Mouse (Mus musculus): ENCODE measurements at regions not wholly inside any gene's neighbourhood (a gene's known extent, or its start where the extent isn't known, plus 50 kb on each side); places are given as distances from the start of the nearest gene placed in this dataset.

GRCm38 (mm10) chr17:52282264-52282663 is 320.2 kb upstream of the Kcnh8 start:
- 61% methylated on average over 3 of the region's 3 CpGs for WGBS
- H3K4me2 ChIP-seq: no peak overlapping the region

GRCm38 (mm10) chr17:52278523-52278922 is 324.0 kb upstream of the Kcnh8 start:
- Histone ChIP-seq H3K27me3 (replicated peaks) (no peaks in the 10 kb centered on the region), H3K27ac (no peak overlapping the region), H3K4me1 (no peaks in the 10 kb centered on the region), H3K9ac (no peak overlapping the region), H3K9me3 (no peaks in the 10 kb centered on the region), H3K4me3 (no peak overlapping the region), H3K36me3 (replicated peaks) (no peaks in the 10 kb centered on the region), H3K4me2 (no peak overlapping the region)
- ATAC-seq (replicated peaks): no peak
- WGBS: 93% methylated on average over 4 of the region's 4 CpGs

More at GRCm38 (mm10) chr17:52282264-52282663, 320.2 kb upstream of the Kcnh8 start:
- Histone ChIP-seq H3K27me3 (replicated peaks) (no peaks in the 10 kb centered on the region), H3K36me3 (replicated peaks) (no peaks in the 10 kb centered on the region), H3K4me1 (no peaks in the 10 kb centered on the region), H3K9me3 (no peaks in the 10 kb centered on the region), H3K9ac (no peak overlapping the region), H3K4me3 (no peak overlapping the region), H3K27ac (no peak overlapping the region)
- ATAC-seq (replicated peaks): no peak

- Histone ChIP-seq H3K4me3 (no peak overlapping the region), H3K4me2 (no peak overlapping the region), H3K36me3 (replicated peaks) (no peaks in the 10 kb centered on the region), H3K9ac (no peak overlapping the region), H3K9me3 (no peaks in the 10 kb centered on the region), H3K27me3 (replicated peaks) (no peaks in the 10 kb centered on the region), H3K27ac (no peak overlapping the region), H3K4me1 (no peaks in the 10 kb centered on the region)
- no peak for ATAC-seq (replicated peaks)
- WGBS: 83% methylated on average over 2 of the region's 2 CpGs
Measured at GRCm38 (mm10) chr17:52268792-52269191, 333.7 kb upstream of the Kcnh8 start.

- Histone ChIP-seq H3K9ac (no peak overlapping the region), H3K36me3 (replicated peaks) (no peaks in the 10 kb centered on the region), H3K4me2 (no peak overlapping the region), H3K9me3 (no peaks in the 10 kb centered on the region), H3K4me1 (no peaks in the 10 kb centered on the region), H3K27ac (no peak overlapping the region), H3K27me3 (replicated peaks) (no peaks in the 10 kb centered on the region), H3K4me3 (no peak overlapping the region)
- ATAC-seq (replicated peaks): no peak
Measured at GRCm38 (mm10) chr17:52251284-52251683, 351.2 kb upstream of the Kcnh8 start.

- Histone ChIP-seq H3K36me3 (replicated peaks) (no peaks in the 10 kb centered on the region), H3K27ac (no peak overlapping the region), H3K9ac (no peak overlapping the region), H3K9me3 (no peaks in the 10 kb centered on the region), H3K4me2 (no peak overlapping the region), H3K27me3 (replicated peaks) (no peaks in the 10 kb centered on the region), H3K4me1 (no peaks in the 10 kb centered on the region), H3K4me3 (no peak overlapping the region)
- ATAC-seq (replicated peaks): no peak
- WGBS: 80% methylated on average over 3 of the region's 3 CpGs
Measured at GRCm38 (mm10) chr17:52225584-52225983, 376.9 kb upstream of the Kcnh8 start.

DNA sequence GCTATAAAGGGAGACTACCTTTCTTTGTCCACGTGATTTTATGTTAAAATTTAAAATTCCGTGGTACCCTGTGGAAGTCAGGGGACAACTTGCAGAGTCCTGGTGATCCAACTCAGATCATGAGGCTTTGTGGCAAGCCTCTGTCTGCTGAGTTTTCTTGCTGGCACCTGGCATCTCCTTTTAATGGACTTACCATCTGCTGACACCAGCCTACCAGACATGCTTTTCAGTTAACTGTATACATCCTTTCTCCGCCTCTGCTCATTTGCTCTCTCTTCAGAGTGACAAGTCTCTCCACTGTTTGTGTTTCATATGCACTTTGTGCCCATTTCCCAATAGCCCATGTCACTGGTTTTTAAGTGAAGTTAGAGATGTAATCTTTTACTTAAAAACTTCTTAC is 382.1 kb upstream of the Kcnh8 start:
- Histone ChIP-seq H3K36me3 (replicated peaks) (no peaks in the 10 kb centered on the region), H3K9ac (no peak overlapping the region), H3K4me1 (no peaks in the 10 kb centered on the region), H3K4me2 (no peak overlapping the region), H3K27ac (no peak overlapping the region), H3K4me3 (no peak overlapping the region), H3K27me3 (replicated peaks) (no peaks in the 10 kb centered on the region), H3K9me3 (no peaks in the 10 kb centered on the region)
- WGBS: 85% methylated on average over 3 of the region's 3 CpGs
- ATAC-seq (replicated peaks): no peak

GRCm38 (mm10) chr17:52217411-52217810 is 384.3 kb upstream of the Satb1 start:
- no peak for ATAC-seq (replicated peaks)
- H3K4me3 ChIP-seq: no peak overlapping the region
- H3K9ac ChIP-seq: no peak overlapping the region
- no peak overlapping the region for H3K27ac ChIP-seq
- H3K9me3 ChIP-seq: no peaks in the 10 kb centered on the region
- H3K4me2 ChIP-seq: no peak overlapping the region
- H3K36me3 ChIP-seq (replicated peaks): no peaks in the 10 kb centered on the region
- H3K4me1 ChIP-seq: no peaks in the 10 kb centered on the region
- no peaks in the 10 kb centered on the region for H3K27me3 ChIP-seq (replicated peaks)

GRCm38 (mm10) chr17:52212944-52213343 is 379.9 kb upstream of the Satb1 start:
- Histone ChIP-seq H3K9me3 (no peaks in the 10 kb centered on the region), H3K27me3 (replicated peaks) (no peaks in the 10 kb centered on the region), H3K27ac (no peak overlapping the region), H3K4me1 (no peaks in the 10 kb centered on the region), H3K4me2 (no peak overlapping the region), H3K9ac (no peak overlapping the region), H3K36me3 (replicated peaks) (no peaks in the 10 kb centered on the region), H3K4me3 (no peak overlapping the region)
- ATAC-seq (replicated peaks): no peak
- WGBS: 93% methylated on average over 2 of the region's 2 CpGs

DNA sequence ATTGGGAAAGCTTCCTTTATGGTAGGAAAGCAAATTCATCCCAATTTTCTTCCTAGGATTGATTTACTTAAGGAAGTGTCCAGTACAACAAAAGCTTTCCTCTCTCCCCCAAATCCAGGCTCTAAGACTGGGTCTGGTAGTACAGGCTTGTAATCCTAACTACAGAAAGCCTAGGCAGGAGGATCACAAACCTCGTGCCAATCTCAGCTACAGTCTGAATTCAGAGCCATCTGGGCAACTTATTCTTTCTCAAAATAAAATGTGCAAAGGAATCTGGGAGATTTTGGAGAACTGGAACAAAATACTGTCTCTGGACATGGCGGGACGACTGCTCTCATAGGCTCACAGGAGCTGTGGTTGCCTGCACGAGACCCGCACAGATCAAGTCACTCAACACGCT is 377.4 kb upstream of the Satb1 start:
- H3K4me3 ChIP-seq: no peak overlapping the region
- no peak for ATAC-seq (replicated peaks)
- H3K27ac ChIP-seq: no peak overlapping the region
- H3K27me3 ChIP-seq (replicated peaks): no peaks in the 10 kb centered on the region
- no peaks in the 10 kb centered on the region for H3K4me1 ChIP-seq
- H3K4me2 ChIP-seq: no peak overlapping the region
- H3K9ac ChIP-seq: no peak overlapping the region
- H3K36me3 ChIP-seq (replicated peaks): no peaks in the 10 kb centered on the region
- H3K9me3 ChIP-seq: no peaks in the 10 kb centered on the region
- 95% methylated on average over 6 of the region's 6 CpGs for WGBS

- Histone ChIP-seq H3K36me3 (replicated peaks) (no peaks in the 10 kb centered on the region), H3K27ac (no peak overlapping the region), H3K9ac (no peak overlapping the region), H3K27me3 (replicated peaks) (no peaks in the 10 kb centered on the region), H3K4me2 (no peak overlapping the region), H3K4me3 (no peak overlapping the region), H3K9me3 (no peaks in the 10 kb centered on the region), H3K4me1 (no peaks in the 10 kb centered on the region)
- WGBS: 94% methylated on average over 4 of the region's 4 CpGs
- no peak for ATAC-seq (replicated peaks)
Measured at GRCm38 (mm10) chr17:52197731-52198130, 364.6 kb upstream of the Satb1 start.

DNA sequence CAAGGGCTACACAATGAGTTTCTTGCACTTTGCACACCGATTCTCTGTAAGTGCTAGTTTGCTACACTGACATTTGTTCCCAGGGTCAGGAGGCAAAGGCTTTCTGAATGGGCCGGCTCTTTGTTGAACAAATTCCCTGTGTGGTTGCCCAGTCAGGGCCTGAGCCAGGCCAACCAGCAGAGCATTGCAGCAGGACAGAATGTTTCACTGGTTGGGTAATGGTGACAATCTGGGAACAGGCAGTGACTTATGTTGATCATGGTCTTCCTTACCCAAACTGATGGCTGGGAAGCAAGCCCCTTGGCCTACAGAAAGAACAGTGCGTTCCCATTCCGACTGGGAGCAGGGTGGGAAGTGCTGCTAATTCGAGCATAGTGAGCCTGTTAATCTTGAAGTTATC is 363.7 kb upstream of the Satb1 start:
- H3K9ac ChIP-seq: no peak overlapping the region
- WGBS: 89% methylated on average over 5 of the region's 5 CpGs
- no peaks in the 10 kb centered on the region for H3K4me1 ChIP-seq
- H3K27me3 ChIP-seq (replicated peaks): no peaks in the 10 kb centered on the region
- no peak overlapping the region for H3K27ac ChIP-seq
- no peaks in the 10 kb centered on the region for H3K36me3 ChIP-seq (replicated peaks)
- no peak overlapping the region for H3K4me3 ChIP-seq
- H3K4me2 ChIP-seq: no peak overlapping the region
- no peaks in the 10 kb centered on the region for H3K9me3 ChIP-seq
- no peak for ATAC-seq (replicated peaks)

DNA sequence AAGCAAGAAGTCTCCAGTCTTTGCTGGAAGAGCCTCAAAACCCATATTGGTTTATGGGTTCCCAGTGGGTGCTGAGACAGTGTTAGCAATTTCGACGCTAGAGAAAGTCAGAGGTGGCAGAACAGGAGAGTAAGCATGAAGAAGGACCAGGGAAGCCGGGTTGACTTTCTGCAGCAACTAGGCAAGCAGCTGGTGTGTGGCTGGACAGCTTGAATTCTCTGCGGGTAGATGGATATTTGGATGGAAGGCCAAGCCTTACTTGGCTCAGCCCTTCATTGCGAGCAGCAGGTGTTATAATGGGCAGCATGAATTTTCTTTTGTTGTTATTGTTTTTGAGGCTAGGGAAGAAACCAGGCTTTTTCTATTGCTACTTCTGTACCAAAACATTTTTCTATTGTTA is 362.7 kb upstream of the Satb1 start:
- H3K36me3 ChIP-seq (replicated peaks): no peaks in the 10 kb centered on the region
- H3K9ac ChIP-seq: no peak overlapping the region
- no peaks in the 10 kb centered on the region for H3K4me1 ChIP-seq
- no peaks in the 10 kb centered on the region for H3K27me3 ChIP-seq (replicated peaks)
- 85% methylated on average over 5 of the region's 5 CpGs for WGBS
- H3K9me3 ChIP-seq: no peaks in the 10 kb centered on the region
- ATAC-seq (replicated peaks): no peak
- no peak overlapping the region for H3K4me3 ChIP-seq
- no peak overlapping the region for H3K27ac ChIP-seq
- H3K4me2 ChIP-seq: no peak overlapping the region

DNA sequence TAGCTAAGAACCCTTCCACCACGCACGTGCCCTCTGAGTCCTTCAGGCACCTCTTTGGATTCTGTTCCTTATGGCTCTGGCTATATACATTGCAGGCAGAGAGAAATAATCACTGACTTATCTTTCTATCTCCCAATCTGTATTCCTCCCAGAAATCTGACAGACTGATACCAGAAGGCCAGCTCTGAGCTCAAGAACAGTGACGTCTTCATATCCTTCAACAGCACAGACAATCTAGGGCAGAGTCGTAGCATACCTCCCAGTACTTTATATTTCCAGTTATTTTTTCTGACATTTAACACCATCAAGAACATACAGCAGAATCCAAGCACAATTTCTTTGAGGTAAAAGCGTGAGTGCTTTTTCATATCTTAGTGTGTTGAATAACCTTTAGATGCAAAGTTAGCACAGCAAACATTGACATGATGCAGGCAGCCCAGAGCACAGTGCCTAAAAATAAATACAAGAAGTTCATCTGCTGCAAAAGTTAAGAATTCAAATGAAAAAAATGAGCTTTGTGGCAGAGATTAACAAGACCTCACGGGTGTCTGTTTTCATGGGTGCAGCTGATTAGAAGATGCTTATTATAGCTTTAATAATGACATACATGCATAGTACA is 358.1 kb upstream of the Satb1 start:
- H3K4me3 ChIP-seq: no peak overlapping the region
- H3K9ac ChIP-seq: no peak overlapping the region
- no peaks in the 10 kb centered on the region for H3K36me3 ChIP-seq (replicated peaks)
- no peak overlapping the region for H3K27ac ChIP-seq
- H3K4me1 ChIP-seq: no peaks in the 10 kb centered on the region
- no peak overlapping the region for H3K4me2 ChIP-seq
- no peaks in the 10 kb centered on the region for H3K9me3 ChIP-seq
- WGBS: 89% methylated on average over 6 of the region's 6 CpGs
- no peaks in the 10 kb centered on the region for H3K27me3 ChIP-seq (replicated peaks)
- ATAC-seq (replicated peaks): no peak

Measured in midbrain, embryonic 15.5 days (tissue).